Mouse (Mus musculus) liver, adult 2 months (tissue): Measurements from ENCODE around the gene Prpf6.

Experiments used
- CTCF ChIP-seq: fragments of 200-500 bp; IDR thresholded peaks from 2 replicates; pipeline ENCODE4 v1.5.1; 2011; ENCODE audit warnings: low read depth, low read length, control low read depth
- POLR2A ChIP-seq: fragments of 200-500 bp; IDR thresholded peaks from 2 replicates; pipeline ENCODE4 v1.6.1; 2011; ENCODE audit warnings: low read length, control low read depth; ENCODE audit not compliant: insufficient read depth; ENCODE audit errors: extremely low read depth

DNA sequence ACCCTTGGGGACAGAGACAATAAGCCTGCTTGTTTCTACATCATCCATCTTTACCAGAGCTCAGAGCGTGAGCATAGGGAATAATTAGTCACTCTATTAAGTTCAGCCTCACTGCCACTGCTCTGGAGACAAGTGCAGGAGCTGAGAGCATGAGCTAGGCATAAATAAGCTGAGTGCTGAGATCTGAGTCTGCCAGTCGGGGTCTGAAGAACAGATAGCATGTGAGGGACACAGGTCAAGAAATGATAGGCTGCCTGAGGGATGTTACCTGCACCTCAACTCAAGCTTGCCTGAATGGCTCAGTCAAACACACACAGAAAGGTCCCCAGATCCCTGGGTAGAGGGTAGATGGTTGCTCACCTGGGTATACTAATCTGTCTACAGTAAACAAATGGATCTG is 14.5 kb upstream of the Prpf6 start:
- TF ChIP-seq POLR2A (no peak), CTCF (no peak)
